Mouse (Mus musculus): Measurements from ENCODE around the gene Chst5. TPM values are rescaled to one million over a fixed set of nuclear protein-coding genes. Genes with fewer than 3 reads are reported as not detected.
"Not testable (repeated sequence)": the region's sequence is repeated elsewhere in the genome, so short reads cannot be mapped to it uniquely, and the experiment has no call there.

Gene Chst5
- polyA plus RNA-seq, 1 experiment from 2014 or later = 3.2 TPM

DNA sequence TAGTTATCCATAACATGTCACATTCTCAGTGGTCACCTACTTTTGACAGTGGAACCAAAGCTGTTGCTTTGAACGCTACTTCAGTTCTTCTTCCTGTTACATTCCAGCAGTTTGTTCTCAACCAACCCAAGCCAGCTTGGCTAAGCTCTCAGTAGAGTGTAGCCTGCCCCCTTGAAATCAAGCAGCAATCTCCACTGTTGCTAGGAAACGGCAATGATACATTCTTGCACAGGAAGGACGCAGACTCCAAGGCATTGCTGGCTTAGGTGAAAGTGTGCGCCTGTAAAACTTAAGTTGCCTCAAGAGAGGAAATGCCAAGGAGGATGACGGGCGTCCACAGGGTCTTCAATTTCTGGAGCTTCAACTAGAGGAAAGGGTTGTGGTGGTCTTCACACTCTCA, 44.4 kb downstream of the Chst5 start:
- Histone ChIP-seq H3K27me3 (ENCODE audit: control insufficient read depth, insufficient read depth, low read length) (no peaks in the 10 kb centered on the region), H3K27ac (ENCODE audit: low read depth, low read length) (no peak overlapping the region), H3K9ac (replicated peaks; ENCODE audit: low read depth, low read length) (no peak overlapping the region), H3K36me3 (ENCODE audit: control insufficient read depth, insufficient read depth, low read length) (no peaks in the 10 kb centered on the region), H3K4me3 (ENCODE audit: low read depth, low read length) (no peak overlapping the region), H3K4me1 (ENCODE audit: control insufficient read depth, insufficient read depth, low read length) (no peaks in the 10 kb centered on the region), H3K9me3 (ENCODE audit: control insufficient read depth, low read length) (no peaks in the 10 kb centered on the region), H3K4me2 (ENCODE audit: low read depth, low read length) (no peak overlapping the region)
- 91% methylated on average over 6 of the region's 6 CpGs for WGBS
- ATAC-seq (ENCODE audit: low read depth) = no peak

DNA sequence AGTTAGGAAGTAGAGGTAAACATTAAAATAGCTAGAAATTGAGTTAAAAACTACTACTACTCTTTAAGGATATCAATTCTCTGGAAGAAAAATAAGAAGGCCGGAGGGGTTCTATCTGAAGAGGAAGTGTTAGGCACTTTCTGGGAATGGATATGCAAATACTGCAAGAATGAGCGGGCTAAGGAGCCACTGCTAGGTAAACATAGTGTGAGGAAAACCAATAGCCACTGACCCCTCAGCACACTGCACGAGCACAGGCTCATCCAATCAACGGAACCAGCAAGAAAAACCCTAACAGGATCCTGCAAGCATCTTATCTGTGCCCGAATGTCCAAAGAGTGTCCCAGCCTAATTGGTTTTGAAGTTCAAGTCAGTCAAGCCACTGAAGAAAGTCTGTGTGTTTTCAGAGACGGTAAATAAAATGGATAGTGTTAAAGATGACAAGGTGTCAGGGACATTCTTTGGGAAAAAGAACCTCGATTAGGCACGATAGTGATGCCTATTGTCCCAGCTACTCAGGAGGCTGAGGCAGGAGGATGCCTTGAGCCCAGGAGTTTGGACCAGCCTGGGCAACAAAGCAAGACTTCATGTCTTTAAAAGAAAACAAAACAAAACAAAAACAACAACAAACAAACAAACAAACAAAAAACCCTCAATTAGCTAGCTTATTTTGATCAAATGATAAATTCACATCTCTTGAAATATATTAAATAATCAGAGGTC, 45.0 kb downstream of the Chst5 start:
- no peak overlapping the region for H3K4me2 ChIP-seq (ENCODE audit: low read depth, low read length)
- no peaks in the 10 kb centered on the region for H3K36me3 ChIP-seq (ENCODE audit: control insufficient read depth, insufficient read depth, low read length)
- no peaks in the 10 kb centered on the region for H3K4me1 ChIP-seq (ENCODE audit: control insufficient read depth, insufficient read depth, low read length)
- WGBS = 95% methylated on average over 8 of the region's 8 CpGs
- H3K9ac ChIP-seq (replicated peaks; ENCODE audit: low read depth, low read length) = no peak overlapping the region
- no peak overlapping the region for H3K27ac ChIP-seq (ENCODE audit: low read depth, low read length)
- ATAC-seq (ENCODE audit: low read depth) = no peak
- H3K9me3 ChIP-seq (ENCODE audit: control insufficient read depth, low read length) = no peaks in the 10 kb centered on the region
- no peak overlapping the region for H3K4me3 ChIP-seq (ENCODE audit: low read depth, low read length)
- H3K27me3 ChIP-seq (ENCODE audit: control insufficient read depth, insufficient read depth, low read length) = no peaks in the 10 kb centered on the region

DNA sequence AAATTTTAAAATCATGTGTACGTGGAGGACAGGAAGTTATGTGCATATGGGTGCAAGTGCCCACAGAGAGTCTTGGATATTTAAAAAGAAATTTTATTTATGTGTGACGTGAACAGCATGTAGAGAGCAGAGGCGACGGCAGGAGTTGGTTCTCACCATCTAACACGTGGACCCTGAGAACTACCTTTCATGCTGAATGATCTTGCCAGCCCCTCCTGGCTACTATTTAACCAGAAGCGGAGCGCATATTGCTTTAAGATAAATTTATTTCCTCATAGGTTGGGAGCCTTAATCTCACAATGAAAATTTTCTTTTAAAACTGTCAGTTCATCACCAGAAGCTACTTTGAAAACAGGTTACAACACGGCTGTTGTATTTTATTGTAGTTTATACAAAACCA, 45.6 kb downstream of the Chst5 start:
- 93% methylated on average over 8 of the region's 8 CpGs for WGBS
- Histone ChIP-seq H3K4me1 (ENCODE audit: control insufficient read depth, insufficient read depth, low read length) (no peaks in the 10 kb centered on the region), H3K9ac (replicated peaks; ENCODE audit: low read depth, low read length) (no peak overlapping the region), H3K27me3 (ENCODE audit: control insufficient read depth, insufficient read depth, low read length) (no peaks in the 10 kb centered on the region), H3K4me2 (ENCODE audit: low read depth, low read length) (no peak overlapping the region), H3K9me3 (ENCODE audit: control insufficient read depth, low read length) (no peaks in the 10 kb centered on the region), H3K27ac (ENCODE audit: low read depth, low read length) (no peak overlapping the region), H3K4me3 (ENCODE audit: low read depth, low read length) (no peak overlapping the region), H3K36me3 (ENCODE audit: control insufficient read depth, insufficient read depth, low read length) (no peaks in the 10 kb centered on the region)
- no peak for ATAC-seq (ENCODE audit: low read depth)

DNA sequence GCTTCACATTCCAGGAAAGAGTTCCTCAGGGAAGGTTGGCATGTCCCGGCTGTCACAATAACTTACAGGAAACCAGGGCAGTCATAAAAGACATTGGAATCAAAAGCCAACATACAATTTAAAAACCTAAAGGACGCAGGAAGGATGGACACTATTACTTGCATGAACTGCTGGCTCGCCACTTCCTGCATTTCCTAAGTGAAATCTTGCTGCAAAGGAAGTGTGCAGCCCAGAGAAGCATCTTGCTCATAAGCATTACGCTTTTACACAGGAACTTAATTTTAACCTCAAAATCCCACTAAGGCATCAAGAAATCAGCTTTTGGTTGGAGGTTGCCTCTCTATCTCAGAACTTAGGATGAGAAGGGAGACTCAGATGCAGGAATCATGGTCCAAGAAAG, 47.0 kb downstream of the Chst5 start:
- no peaks in the 10 kb centered on the region for H3K27me3 ChIP-seq (ENCODE audit: control insufficient read depth, insufficient read depth, low read length)
- H3K4me1 ChIP-seq (ENCODE audit: control insufficient read depth, insufficient read depth, low read length) = no peaks in the 10 kb centered on the region
- H3K27ac ChIP-seq (ENCODE audit: low read depth, low read length) = no peak overlapping the region
- H3K9ac ChIP-seq (replicated peaks; ENCODE audit: low read depth, low read length) = no peak overlapping the region
- no peaks in the 10 kb centered on the region for H3K9me3 ChIP-seq (ENCODE audit: control insufficient read depth, low read length)
- no peak overlapping the region for H3K4me3 ChIP-seq (ENCODE audit: low read depth, low read length)
- 84% methylated on average over 4 of the region's 4 CpGs for WGBS
- no peak overlapping the region for H3K4me2 ChIP-seq (ENCODE audit: low read depth, low read length)
- ATAC-seq (ENCODE audit: low read depth) = no peak
- no peaks in the 10 kb centered on the region for H3K36me3 ChIP-seq (ENCODE audit: control insufficient read depth, insufficient read depth, low read length)

DNA sequence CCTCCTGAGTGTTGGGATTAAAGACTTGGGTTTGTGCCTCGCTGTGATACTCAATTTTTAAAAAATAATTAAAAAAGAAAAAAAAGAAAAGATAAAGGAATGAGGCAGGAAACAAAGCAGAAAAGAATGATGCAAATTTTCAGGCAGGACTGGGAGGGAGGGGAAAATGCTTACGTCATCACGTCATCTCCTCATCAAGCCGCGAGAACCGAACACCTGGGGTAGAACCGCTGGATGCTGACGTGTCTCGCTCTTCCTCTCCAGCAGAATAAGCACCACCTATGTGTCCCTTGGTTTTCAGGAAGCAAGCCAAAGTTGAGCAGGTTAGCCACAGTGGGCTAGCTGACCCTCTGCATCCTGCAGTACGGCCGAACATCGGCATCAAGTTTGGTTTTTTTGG, 54.3 kb downstream of the Chst5 start:
- H3K9me3 ChIP-seq (ENCODE audit: control insufficient read depth, low read length) = no peaks in the 10 kb centered on the region
- whole genome bisulfite sequencing = 86% methylated on average over 12 of the region's 12 CpGs
- H3K27me3 ChIP-seq (ENCODE audit: control insufficient read depth, insufficient read depth, low read length) = no peaks in the 10 kb centered on the region
- no peak for ATAC-seq (ENCODE audit: low read depth)
- H3K4me1 ChIP-seq (ENCODE audit: control insufficient read depth, insufficient read depth, low read length) = peaks cover 3% of the 10 kb centered on the region; the same call in 1 of the 2 replicates
- H3K4me3 ChIP-seq (ENCODE audit: low read depth, low read length) = no peak overlapping the region
- no peak overlapping the region for H3K27ac ChIP-seq (ENCODE audit: low read depth, low read length)
- H3K9ac ChIP-seq (replicated peaks; ENCODE audit: low read depth, low read length) = no peak overlapping the region
- H3K36me3 ChIP-seq (ENCODE audit: control insufficient read depth, insufficient read depth, low read length) = no peaks in the 10 kb centered on the region
- H3K4me2 ChIP-seq (ENCODE audit: low read depth, low read length) = no peak overlapping the region

DNA sequence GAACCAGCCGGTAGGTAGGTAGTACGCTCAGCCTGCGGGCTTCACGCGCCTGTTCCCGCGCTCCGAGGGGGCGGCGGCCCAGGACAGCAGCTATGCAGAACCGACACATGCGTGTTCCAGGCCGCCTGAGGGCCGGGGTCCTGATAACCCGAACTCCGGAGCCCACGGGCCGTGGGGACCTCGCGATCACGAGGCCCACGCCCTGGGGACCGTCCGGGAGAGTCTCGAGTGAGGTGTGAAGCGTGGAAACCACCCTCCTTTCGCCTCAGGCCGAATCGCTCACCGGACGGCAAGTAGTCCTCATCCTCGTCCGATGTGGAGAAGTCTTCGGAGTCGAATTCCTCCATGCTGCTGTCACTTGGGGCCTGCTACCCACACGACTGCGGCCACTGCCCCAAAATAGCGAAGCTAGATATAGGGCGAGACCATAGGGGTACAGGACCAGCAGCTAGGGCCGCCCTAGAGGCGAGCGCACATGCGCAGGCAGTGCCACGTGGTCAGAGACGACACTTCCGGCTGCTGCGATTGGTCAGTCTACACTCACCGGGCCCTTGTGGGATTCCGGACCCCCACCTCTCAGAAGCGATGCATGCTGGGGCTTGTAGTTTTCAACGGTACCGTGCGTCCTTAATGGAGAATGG, 56.3 kb downstream of the Chst5 start, which contains the start of gene Cfdp1:
Cfdp1 (minus strand) TSS at position 431 of the 641 bp plus-strand sequence.
- no peaks in the 10 kb centered on the region for H3K9me3 ChIP-seq (ENCODE audit: control insufficient read depth, low read length)
- H3K9ac ChIP-seq (replicated peaks; ENCODE audit: low read depth, low read length) = peak within 1 kb of the TSS; percentile 74
- H3K4me1 ChIP-seq (ENCODE audit: control insufficient read depth, insufficient read depth, low read length) = peaks cover 3% of the 10 kb centered on the region; the same call in 1 of the 2 replicates
- no peaks in the 10 kb centered on the region for H3K27me3 ChIP-seq (ENCODE audit: control insufficient read depth, insufficient read depth, low read length)
- H3K36me3 ChIP-seq (ENCODE audit: control insufficient read depth, insufficient read depth, low read length) = no peaks in the 10 kb centered on the region
- peak within 1 kb of the TSS; percentile 67 for H3K4me3 ChIP-seq (ENCODE audit: low read depth, low read length)
- under 1% methylated on average over 53 of the region's 53 CpGs for WGBS
- peak; percentile 100 for ATAC-seq (ENCODE audit: low read depth)
- H3K27ac ChIP-seq (ENCODE audit: low read depth, low read length) = no peak within 1 kb of the TSS
- H3K4me2 ChIP-seq (ENCODE audit: low read depth, low read length) = peak within 1 kb of the TSS; percentile 84

DNA sequence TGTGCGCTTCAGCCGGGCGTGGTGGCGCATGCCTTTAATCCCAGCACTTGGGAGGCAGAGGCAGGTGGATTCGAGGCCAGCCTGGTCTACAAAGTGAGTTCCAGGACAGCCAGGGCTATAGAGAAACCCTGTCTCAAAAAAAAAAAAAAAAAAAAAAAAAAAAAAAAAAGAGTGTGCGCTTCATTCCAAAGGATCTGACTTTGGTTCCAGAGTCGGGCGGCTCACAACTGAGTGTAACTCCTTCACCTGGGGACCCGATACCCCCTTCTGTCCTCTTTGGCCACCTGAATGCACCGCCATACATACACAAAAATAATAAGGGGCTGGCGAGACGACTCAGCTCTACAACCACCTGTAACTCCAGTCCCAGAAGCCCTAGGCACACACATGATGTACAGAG, 57.0 kb downstream of the Chst5 start:
- Histone ChIP-seq H3K4me2 (ENCODE audit: low read depth, low read length) (peak overlapping the region; percentile 84), H3K4me3 (ENCODE audit: low read depth, low read length) (peak overlapping the region; percentile 67), H3K9ac (replicated peaks; ENCODE audit: low read depth, low read length) (peak overlapping the region; percentile 74)
- 64% methylated on average over 12 of the region's 12 CpGs for WGBS
- H3K4me1 ChIP-seq (ENCODE audit: control insufficient read depth, insufficient read depth, low read length); H3K36me3 ChIP-seq (ENCODE audit: control insufficient read depth, insufficient read depth, low read length); ATAC-seq (ENCODE audit: low read depth); H3K27ac ChIP-seq (ENCODE audit: low read depth, low read length); H3K9me3 ChIP-seq (ENCODE audit: control insufficient read depth, low read length); H3K27me3 ChIP-seq (ENCODE audit: control insufficient read depth, insufficient read depth, low read length): not testable (repeated sequence)

DNA sequence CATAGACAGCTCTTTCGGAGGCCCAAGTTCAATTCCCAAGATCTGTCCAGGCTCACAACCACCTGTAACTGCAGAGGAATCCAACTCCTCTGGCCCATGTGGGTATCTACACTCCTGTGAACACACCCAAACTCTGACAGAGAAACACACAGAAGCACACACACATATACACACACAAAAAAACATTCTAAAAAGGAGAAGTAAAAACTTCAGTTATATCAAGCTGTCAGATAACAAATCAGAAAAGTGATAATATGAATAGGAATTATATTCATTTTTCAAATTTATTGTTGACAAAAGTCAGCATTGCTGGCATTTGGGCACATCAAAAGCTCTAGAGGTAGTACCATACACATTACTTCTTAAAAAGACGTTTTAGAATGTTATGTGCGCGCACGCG, 63.5 kb downstream of the Chst5 start:
- no peaks in the 10 kb centered on the region for H3K4me1 ChIP-seq (ENCODE audit: control insufficient read depth, insufficient read depth, low read length)
- H3K36me3 ChIP-seq (ENCODE audit: control insufficient read depth, insufficient read depth, low read length) = peaks cover 6% of the 10 kb centered on the region; the same call in 1 of the 2 replicates
- no peaks in the 10 kb centered on the region for H3K27me3 ChIP-seq (ENCODE audit: control insufficient read depth, insufficient read depth, low read length)
- no peak overlapping the region for H3K4me2 ChIP-seq (ENCODE audit: low read depth, low read length)
- no peak overlapping the region for H3K4me3 ChIP-seq (ENCODE audit: low read depth, low read length)
- ATAC-seq (ENCODE audit: low read depth) = no peak
- 94% methylated on average over 6 of the region's 6 CpGs for WGBS
- no peaks in the 10 kb centered on the region for H3K9me3 ChIP-seq (ENCODE audit: control insufficient read depth, low read length)
- H3K27ac ChIP-seq (ENCODE audit: low read depth, low read length) = no peak overlapping the region
- H3K9ac ChIP-seq (replicated peaks; ENCODE audit: low read depth, low read length) = no peak overlapping the region

Data from neural tube, embryonic 14.5 days (tissue).